Mouse (Mus musculus) kidney, postnatal 25 days (tissue): ENCODE measurements around the gene Sstr2.

Experiments used
- DNase-seq, 2 experiments: peaks; one replicate each; pipeline ENCODE4 v3.0.0; 2021; ENCODE audit warnings: mixed read lengths in 2 of 2

The Sstr2 gene

GRCm38 (mm10) chr11:113618672-113619419, at the start of gene Sstr2:
Sstr2 (plus strand) TSS chr11:113619342.
- DNase-seq = peak; percentile 81 to 90

GRCm38 (mm10) chr11:113571616-113572015, 47.5 kb upstream of the Sstr2 start:
- no peak for DNase-seq

- no peak for DNase-seq
These were observed 46.5 kb upstream of the Sstr2 start for GRCm38 (mm10) chr11:113572641-113573040.

GRCm38 (mm10) chr11:113577221-113577620, 41.9 kb upstream of the Sstr2 start:
- no peak for DNase-seq

GRCm38 (mm10) chr11:113583879-113584661, 35.1 kb upstream of the Sstr2 start:
- DNase-seq = no peak

- no peak for DNase-seq
These were observed 32.7 kb upstream of the Sstr2 start for GRCm38 (mm10) chr11:113586423-113586822.

GRCm38 (mm10) chr11:113588936-113589335, 30.2 kb upstream of the Sstr2 start:
- no peak for DNase-seq

- no peak for DNase-seq
These were observed 24.0 kb upstream of the Sstr2 start for GRCm38 (mm10) chr11:113595144-113595543.

GRCm38 (mm10) chr11:113597632-113598031, 21.5 kb upstream of the Sstr2 start:
- no peak for DNase-seq

GRCm38 (mm10) chr11:113600526-113601245, 18.5 kb upstream of the Sstr2 start:
- DNase-seq = peak; percentile 28 to 71

- DNase-seq = no peak
These were observed 17.4 kb upstream of the Sstr2 start for GRCm38 (mm10) chr11:113601616-113602343.

- DNase-seq = no peak
These were observed 11.6 kb upstream of the Sstr2 start for GRCm38 (mm10) chr11:113607556-113607955.

GRCm38 (mm10) chr11:113609581-113609980, 9.6 kb upstream of the Sstr2 start:
- no peak for DNase-seq

- DNase-seq = peak in 1 of 2 experiments; percentile 58
These were observed 8.9 kb upstream of the Sstr2 start for GRCm38 (mm10) chr11:113610266-113610665.

- DNase-seq = no peak
These were observed 8.0 kb upstream of the Sstr2 start for GRCm38 (mm10) chr11:113611112-113611646.

- peak; percentile 49 to 53 for DNase-seq
These were observed 7.2 kb upstream of the Sstr2 start for GRCm38 (mm10) chr11:113611664-113612611.

GRCm38 (mm10) chr11:113614476-113614875, 4.7 kb upstream of the Sstr2 start:
- no peak for DNase-seq

- DNase-seq = peak; percentile 64 to 85
These were observed 1.8 kb upstream of the Sstr2 start for GRCm38 (mm10) chr11:113617132-113617911.

- no peak for DNase-seq
These were observed 855 bp upstream of the Sstr2 start for GRCm38 (mm10) chr11:113618303-113618671.

- no peak for DNase-seq
These were observed 408 bp downstream of the Sstr2 start for GRCm38 (mm10) chr11:113619420-113620080.
